Mouse (Mus musculus) kidney, adult 2 months (tissue): Measurements from ENCODE around the gene Pgm3. TPM values are rescaled to one million over a fixed set of nuclear protein-coding genes. Genes with fewer than 3 reads are reported as not detected.
"Not testable (repeated sequence)": the region's sequence is repeated elsewhere in the genome, so short reads cannot be mapped to it uniquely, and the experiment has no call there.

Experiments used
- DNase-seq: peaks from one replicate; pipeline ENCODE4 v3.0.0; 2021
- H3K27ac ChIP-seq: fragments of 200-500 bp; 2 replicates; pipeline ENCODE4 v1.5.1; 2012; ENCODE audit warnings: low read depth, low read length, control low read depth, inconsistent platforms; ENCODE audit not compliant: insufficient read depth
- H3K27me3 ChIP-seq: fragments of 200-500 bp; replicated peaks from 2 replicates; pipeline ENCODE4 v1.6.1; 2012; ENCODE audit warnings: mild to moderate bottlenecking, moderate library complexity, low read length, inconsistent platforms; ENCODE audit not compliant: control insufficient read depth, insufficient read depth
- H3K36me3 ChIP-seq: fragments of 200-500 bp; 2 replicates; pipeline ENCODE4 v1.6.1; 2012; ENCODE audit warnings: mild to moderate bottlenecking, moderate library complexity, low read length, inconsistent platforms; ENCODE audit not compliant: control insufficient read depth, insufficient read depth
- H3K4me1 ChIP-seq: fragments of 200-500 bp; 2 replicates; pipeline ENCODE4 v1.6.1; 2011; ENCODE audit warnings: low read length; ENCODE audit not compliant: control insufficient read depth, insufficient read depth
- H3K4me3 ChIP-seq: fragments of 200-500 bp; 2 replicates; pipeline ENCODE4 v1.5.1; 2011; ENCODE audit warnings: mild to moderate bottlenecking, low read depth, low read length, control low read depth; ENCODE audit not compliant: insufficient read depth
- CTCF ChIP-seq: fragments of 200-500 bp; conservative IDR thresholded peaks from 2 replicates; pipeline ENCODE4 v1.5.1; 2011; ENCODE audit warnings: low read depth, mild to moderate bottlenecking, control low read depth, low read length, moderate library complexity, mixed read lengths; ENCODE audit not compliant: insufficient read depth, insufficient read length
- POLR2A ChIP-seq: fragments of 200-500 bp; IDR thresholded peaks from one replicate; pipeline ENCODE4 v1.6.1; 2011; ENCODE audit warnings: low read depth, low read length, control low read depth
- WGBS: fragments of 180-500 bp; shearing (Covaris S2); methylation state at CpG from one replicate; pipeline ENCODE4 v1.1.7; 2018; 5-methylcytosine and 5-hydroxymethylcytosine counted together
- polyA plus RNA-seq: library from polyadenylated mRNA; depleted of rRNA; stranded (reverse); fragments of >200 nt; gene quantifications from 2 replicates; pipeline ENCODE4 v1.2.3, GENCODE M21; 2012

Gene Pgm3
- polyA plus RNA-seq, 1 experiment: 10.9 TPM

GRCm38 (mm10) chr9:86599723-86600303 is 28.2 kb upstream of the Pgm3 start:
- TF ChIP-seq POLR2A (no peak), CTCF (no peak)
- Histone ChIP-seq H3K4me1 (no peaks in the 10 kb centered on the region), H3K4me3 (no peak overlapping the region), H3K27ac (no peak overlapping the region), H3K36me3 (no peaks in the 10 kb centered on the region), H3K27me3 (no peaks in the 10 kb centered on the region)
- no peak for DNase-seq
- 68% methylated on average over 8 of the region's 8 CpGs for WGBS

DNA sequence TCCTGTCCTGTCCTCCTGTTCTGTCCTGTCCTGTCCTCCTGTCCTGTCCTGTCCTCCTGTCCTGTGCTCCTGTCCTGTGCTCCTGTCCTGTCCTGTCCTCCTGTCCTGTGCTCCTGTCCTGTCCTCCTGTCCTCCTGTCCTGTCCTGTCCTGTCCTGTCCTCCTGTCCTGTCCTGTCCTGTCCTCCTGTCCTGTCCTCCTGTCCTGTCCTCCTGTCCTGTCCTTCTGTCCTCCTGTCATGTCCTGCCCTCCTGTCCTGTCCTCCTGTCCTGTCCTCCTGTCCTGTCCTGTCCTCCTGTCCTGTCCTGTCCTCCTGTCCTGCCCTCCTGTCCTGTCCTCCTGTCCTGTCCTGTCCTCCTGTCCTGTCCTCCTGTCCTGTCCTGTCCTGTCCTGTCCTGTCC is 25.3 kb upstream of the Pgm3 start:
- not testable (repeated sequence) for H3K27me3 ChIP-seq, H3K4me3 ChIP-seq, H3K36me3 ChIP-seq, H3K27ac ChIP-seq, DNase-seq, H3K4me1 ChIP-seq

DNA sequence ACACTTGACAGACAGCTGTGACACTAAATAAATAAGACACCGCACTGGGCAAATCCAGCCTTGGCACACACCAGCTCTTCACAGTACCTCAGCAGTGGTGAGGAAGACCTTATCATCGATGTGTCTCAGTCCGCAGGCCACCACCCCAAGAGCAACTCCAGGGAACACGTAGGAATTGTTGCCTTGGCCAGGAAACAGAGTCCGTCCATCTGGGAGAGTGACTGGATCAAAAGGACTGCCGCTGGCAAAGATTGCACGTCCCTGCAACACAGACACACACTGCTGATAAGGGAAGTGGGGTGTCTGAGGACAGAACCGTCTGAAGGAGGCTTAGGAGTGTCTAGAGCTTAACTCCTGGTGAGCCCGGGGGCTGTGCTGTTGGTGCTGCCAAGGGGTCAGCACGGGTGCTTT is 22.7 kb upstream of the Pgm3 start:
- H3K27me3 ChIP-seq, H3K4me1 ChIP-seq, H3K4me3 ChIP-seq, H3K36me3 ChIP-seq, H3K27ac ChIP-seq, DNase-seq: not testable (repeated sequence)
- 67% methylated on average over 10 of the region's 10 CpGs for WGBS

GRCm38 (mm10) chr9:86592676-86593668 is 21.3 kb upstream of the Pgm3 start:
- no peak for TF ChIP-seq POLR2A
- no peak for TF ChIP-seq CTCF
- Histone ChIP-seq H3K27ac (no peak overlapping the region), H3K4me3 (no peak overlapping the region), H3K36me3 (no peaks in the 10 kb centered on the region), H3K27me3 (no peaks in the 10 kb centered on the region), H3K4me1 (no peaks in the 10 kb centered on the region)
- DNase-seq: no peak
- WGBS: 78% methylated on average over 19 of the region's 19 CpGs

GRCm38 (mm10) chr9:86587019-86587795 is 15.6 kb upstream of the Pgm3 start:
- H3K4me3 ChIP-seq: no peak overlapping the region
- WGBS: 87% methylated on average over 11 of the region's 11 CpGs
- no peaks in the 10 kb centered on the region for H3K36me3 ChIP-seq
- no peak overlapping the region for H3K27ac ChIP-seq
- TF ChIP-seq CTCF: no peak
- TF ChIP-seq POLR2A: no peak
- DNase-seq: no peak
- no peaks in the 10 kb centered on the region for H3K27me3 ChIP-seq
- no peaks in the 10 kb centered on the region for H3K4me1 ChIP-seq

DNA sequence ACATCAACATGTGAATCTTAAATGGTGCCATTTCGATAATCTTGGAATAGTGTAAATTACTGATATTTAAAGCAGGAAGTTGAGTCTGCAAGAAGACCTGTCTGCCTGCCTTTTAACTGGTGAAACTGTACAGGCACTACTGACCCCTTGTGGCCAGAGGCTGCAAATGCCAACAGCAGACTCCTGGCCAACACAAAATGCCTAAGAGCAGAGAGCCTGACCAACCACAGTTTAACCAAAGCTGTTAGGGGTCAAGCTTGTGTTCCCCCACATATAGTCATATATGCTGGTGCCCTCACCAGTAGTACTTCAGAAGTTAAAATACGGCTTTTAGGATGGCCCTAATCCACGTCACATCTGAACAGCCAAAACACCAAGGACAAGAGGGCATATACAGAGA is 12.1 kb upstream of the Pgm3 start:
- H3K36me3 ChIP-seq: no peaks in the 10 kb centered on the region
- H3K4me1 ChIP-seq: no peaks in the 10 kb centered on the region
- H3K27ac ChIP-seq: no peak overlapping the region
- 46% methylated on average over 3 of the region's 3 CpGs for WGBS
- peak; percentile 74 for DNase-seq
- no peaks in the 10 kb centered on the region for H3K27me3 ChIP-seq
- TF ChIP-seq CTCF (peak; percentile 90), POLR2A (no peak)
- no peak overlapping the region for H3K4me3 ChIP-seq

DNA sequence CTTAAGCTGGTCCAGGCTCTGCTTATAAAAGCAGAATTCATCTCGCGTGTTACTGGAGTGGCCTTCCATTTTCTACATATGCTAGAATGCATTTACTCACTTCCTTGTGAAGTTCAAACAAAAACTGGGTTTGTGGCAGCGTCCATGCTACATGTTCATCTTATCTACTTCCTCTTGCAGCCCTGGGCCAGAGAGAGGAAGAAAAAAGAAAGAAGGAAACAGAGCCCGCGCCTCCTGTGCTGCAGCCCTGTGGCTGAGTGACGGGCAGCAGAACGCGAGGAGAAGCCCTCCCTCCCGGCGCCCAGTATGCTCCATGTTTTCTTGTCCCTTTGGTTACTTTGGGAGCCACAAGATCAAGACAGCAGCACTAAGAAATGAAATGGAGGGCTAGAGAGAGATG is 8.0 kb upstream of the Pgm3 start:
- H3K4me1 ChIP-seq: no peaks in the 10 kb centered on the region
- H3K36me3 ChIP-seq: no peaks in the 10 kb centered on the region
- DNase-seq: no peak
- no peak overlapping the region for H3K27ac ChIP-seq
- TF ChIP-seq CTCF: no peak
- TF ChIP-seq POLR2A: no peak
- H3K4me3 ChIP-seq: no peak overlapping the region
- WGBS: 81% methylated on average over 10 of the region's 10 CpGs
- no peaks in the 10 kb centered on the region for H3K27me3 ChIP-seq
